In the genomic region with DNA sequence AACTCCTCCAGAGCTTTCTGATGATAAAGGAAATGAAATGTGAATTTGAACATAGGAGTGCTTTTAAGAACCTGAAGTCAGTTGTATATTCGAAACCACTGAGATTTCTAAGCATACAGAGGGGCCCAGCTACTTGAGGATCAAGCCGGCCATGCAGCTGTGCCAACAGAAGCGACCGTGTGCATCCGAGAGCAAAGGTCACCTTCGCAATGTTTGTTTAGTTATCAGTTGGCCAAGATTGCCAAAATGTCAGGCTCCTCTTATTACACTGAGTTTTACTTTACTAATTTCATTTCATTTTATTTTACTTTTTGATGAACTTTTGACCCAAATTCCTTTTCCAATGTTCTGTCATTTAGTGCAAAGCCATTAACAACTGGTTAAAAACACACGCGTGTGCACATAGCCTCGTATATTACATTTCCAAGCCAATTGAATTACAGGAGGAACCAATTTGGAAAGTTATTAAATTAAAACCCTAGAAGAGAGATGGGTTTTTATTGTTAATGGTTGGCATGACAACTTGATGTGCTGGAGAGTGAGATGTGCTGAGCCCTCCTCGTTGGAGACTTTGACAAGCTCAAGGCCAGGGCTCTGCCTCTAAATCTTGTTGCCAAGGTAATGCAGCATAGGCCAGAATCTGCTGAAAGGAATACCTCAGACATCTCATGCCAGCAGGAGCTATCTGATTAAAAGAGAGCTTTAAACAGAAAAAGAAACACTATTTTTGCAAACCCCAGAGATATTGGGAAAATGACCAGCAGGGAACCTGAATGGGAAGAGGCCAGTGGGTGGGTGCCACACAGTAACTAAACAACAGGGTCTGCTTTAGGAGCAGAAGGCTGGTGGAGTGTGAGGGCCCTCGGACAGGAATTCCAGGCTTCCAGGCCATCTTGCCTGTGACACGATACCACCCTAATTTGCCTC, we compare ENCODE assay signal across 14 mouse cellular contexts. TPM values are rescaled to one million over a fixed set of nuclear protein-coding genes. Genes with fewer than 3 reads are reported as not detected.
DNase-seq lines count a peak whose midpoint lies in the region; ATAC-seq and TF ChIP-seq lines count a peak whose summit lies in the region.
"Had no signal": no experiment of that assay in that cellular context is flagged by ENCODE, and none has a peak within 500 bp of the region (broad histone marks: within the 10 kb centered on the region; RNA-seq: fewer than 3 reads in every experiment).

No protein-coding gene starts in this region.

- no peaks in the 10 kb centered on the region for H3K79me2 ChIP-seq in liver, adult 2 months (ENCODE audit: control insufficient read depth, insufficient read depth, low read length)

- TF ChIP-seq POLR2A in liver, adult 2 months (IDR thresholded peaks at IDR 0.05; ENCODE audit: extremely low read depth, insufficient read depth, low read length), result no peak
- no peak for TF ChIP-seq POLR2A in brain, embryonic 14.5 days (IDR thresholded peaks at IDR 0.05; ENCODE audit: borderline replicate concordance, extremely low read depth, insufficient read depth, insufficient read length, poor library complexity, severe bottlenecking)

- TF ChIP-seq CTCF in forebrain, postnatal 0 days (IDR thresholded peaks at IDR 0.05; ENCODE audit: low read depth), result no peak
- TF ChIP-seq CTCF in liver, adult 2 months (IDR thresholded peaks at IDR 0.05; ENCODE audit: low read depth, low read length), result no peak
- TF ChIP-seq CTCF in brain, embryonic 14.5 days (IDR thresholded peaks at IDR 0.05; ENCODE audit: borderline replicate concordance, extremely low read depth, insufficient read depth, insufficient read length), result no peak

- 0 out of 2 replicates have a peak, but pooled peaks have one; percentile 34 for ATAC-seq in forebrain, postnatal 0 days
- ATAC-seq in forebrain, embryonic 14.5 days, result no peak

- no peak overlapping the region for H3K4me3 ChIP-seq in forebrain, postnatal 0 days (ENCODE audit: low read depth, low read length)
- no peak overlapping the region for H3K4me3 ChIP-seq in forebrain, embryonic 14.5 days (ENCODE audit: low read depth, low read length)
- no peak overlapping the region for H3K4me3 ChIP-seq in liver, adult 2 months (ENCODE audit: insufficient read depth, low read depth, low read length)
- no peak overlapping the region for H3K4me3 ChIP-seq in limb, embryonic 10.5 days
- H3K4me3 ChIP-seq: limb, embryonic 15.5 days had no signal

- H3K27me3 ChIP-seq in forebrain, postnatal 0 days (ENCODE audit: insufficient read depth, low read length), result no peaks in the 10 kb centered on the region
- H3K27me3 ChIP-seq in forebrain, embryonic 14.5 days (replicated peaks; ENCODE audit: control insufficient read depth, insufficient read depth, low read length), result no peaks in the 10 kb centered on the region
- no peaks in the 10 kb centered on the region for H3K27me3 ChIP-seq in liver, adult 2 months (ENCODE audit: control insufficient read depth, insufficient read depth, low read length)
- H3K27me3 ChIP-seq in limb, embryonic 10.5 days (ENCODE audit: low read depth, poor library complexity, severe bottlenecking), result no peaks in the 10 kb centered on the region
- H3K27me3 ChIP-seq: limb, embryonic 15.5 days had no signal

- no peak overlapping the region for H3K9ac ChIP-seq in forebrain, postnatal 0 days
- H3K9ac ChIP-seq in forebrain, embryonic 14.5 days (ENCODE audit: low read length), result no peak overlapping the region
- H3K9ac ChIP-seq in liver, adult 2 months (ENCODE audit: low read depth, low read length), result no peak overlapping the region
- H3K9ac ChIP-seq: limb, embryonic 15.5 days had no signal

- H3K9me3 ChIP-seq in forebrain, postnatal 0 days (ENCODE audit: low read length), result no peaks in the 10 kb centered on the region
- no peaks in the 10 kb centered on the region for H3K9me3 ChIP-seq in forebrain, embryonic 14.5 days (replicated peaks; ENCODE audit: control insufficient read depth, low read length)
- H3K9me3 ChIP-seq in limb, embryonic 10.5 days (replicated peaks), result no peaks in the 10 kb centered on the region
- H3K9me3 ChIP-seq: G1E; limb, embryonic 15.5 days had no signal

- no peaks in the 10 kb centered on the region for H3K36me3 ChIP-seq in forebrain, postnatal 0 days (ENCODE audit: insufficient read depth)
- H3K36me3 ChIP-seq in forebrain, embryonic 14.5 days (ENCODE audit: control insufficient read depth, insufficient read depth, low read length), result no peaks in the 10 kb centered on the region
- no peaks in the 10 kb centered on the region for H3K36me3 ChIP-seq in liver, adult 2 months (ENCODE audit: control insufficient read depth, insufficient read depth, low read length)
- H3K36me3 ChIP-seq in limb, embryonic 10.5 days, result no peaks in the 10 kb centered on the region
- H3K36me3 ChIP-seq: G1E; limb, embryonic 15.5 days had no signal

- no peak for DNase-seq in forebrain, postnatal 0 days
- DNase-seq in forebrain, embryonic 14.5 days (ENCODE audit: low spot score), result no peak
- DNase-seq in liver, adult 2 months (ENCODE audit: extremely low read depth, low read depth, low spot score), result peak; percentile 80
- DNase-seq in liver, result no peak
- DNase-seq in brain, embryonic 14.5 days (ENCODE audit: low read depth), result peak; percentile 47
- DNase-seq in limb, embryonic 10.5 days (ENCODE audit: low spot score), result peak; percentile 18
- DNase-seq in frontal cortex, adult 2 months (ENCODE audit: extremely low spot score in 1 of 2, low spot score in 1 of 2), result no peak
- DNase-seq in frontal cortex, postnatal 36 days (ENCODE audit: low spot score in 2 of 2), result no peak
- DNase-seq: cerebellum, adult 8-10 months; kidney, adult 18-20 months; right cerebral cortex, postnatal 25 days; thymus, adult 2 months had no signal

- no peaks in the 10 kb centered on the region for H3K4me1 ChIP-seq in forebrain, postnatal 0 days (ENCODE audit: insufficient read depth)
- peaks cover 3% of the 10 kb centered on the region; the same call in 1 of the 2 replicates for H3K4me1 ChIP-seq in forebrain, embryonic 14.5 days (ENCODE audit: control insufficient read depth, insufficient read depth, low read length)
- H3K4me1 ChIP-seq in liver, adult 2 months (ENCODE audit: control insufficient read depth, insufficient read depth, low read length), result no peaks in the 10 kb centered on the region; the same call in none of the 2 replicates
- peaks cover 13% of the 10 kb centered on the region for H3K4me1 ChIP-seq in limb, embryonic 10.5 days

- 0 out of 2 replicates have a peak overlapping the region, but pooled peaks have one; percentile 15 for H3K27ac ChIP-seq in forebrain, postnatal 0 days (ENCODE audit: low read depth, low read length)
- H3K27ac ChIP-seq in forebrain, embryonic 14.5 days (ENCODE audit: low read depth, low read length), result no peak overlapping the region
- no peak overlapping the region for H3K27ac ChIP-seq in liver, adult 2 months (replicated peaks; ENCODE audit: insufficient read depth, low read depth, low read length)
- no peak overlapping the region for H3K27ac ChIP-seq in limb, embryonic 10.5 days
- H3K27ac ChIP-seq: limb, embryonic 15.5 days had no signal

- 72% methylated on average over 12 of the region's 12 CpGs for WGBS in forebrain, postnatal 0 days
- WGBS in forebrain, embryonic 14.5 days, result 81% methylated on average over 12 of the region's 12 CpGs
- WGBS in liver, adult 2 months, result 44% methylated on average over 12 of the region's 12 CpGs
- 80% methylated on average over 12 of the region's 12 CpGs for WGBS in limb, embryonic 10.5 days

- no peak overlapping the region for H3K4me2 ChIP-seq in forebrain, postnatal 0 days (ENCODE audit: low read depth)
- H3K4me2 ChIP-seq in forebrain, embryonic 14.5 days (ENCODE audit: low read length), result no peak overlapping the region
- H3K4me2 ChIP-seq: limb, embryonic 15.5 days had no signal

RNA-seq across cellular contexts. Expression of gene Add3, which starts 38.6 kb away (rescaled TPM):
- total RNA-seq in forebrain, postnatal 0 days (2014; rRNA removed), result 51.9 and 52.6 TPM in 2 replicates
- 35.9 and 52.3 TPM in 2 replicates for polyA plus RNA-seq in forebrain, postnatal 0 days (2015; fragmentation: Nextera tagmentation; extraction: Ambion mirVana)
- polyA plus RNA-seq in forebrain, embryonic 14.5 days (2014; fragmentation: Nextera tagmentation; extraction: Ambion mirVana), result 25.2 and 32.6 TPM in 2 replicates
- 10.9 and 12.1 TPM in 2 replicates for total RNA-seq in liver, adult 2 months (2014; rRNA removed)
- polyA plus RNA-seq in liver, adult 2 months (2012; rRNA removed), result 4.0 and 4.3 TPM in 2 replicates
- polyA plus RNA-seq in brain, embryonic 14.5 days (2012; rRNA removed), result 17.7 and 22.8 TPM in 2 replicates
- polyA plus RNA-seq in limb, embryonic 10.5 days (2016; fragmentation: Nextera tagmentation; extraction: Ambion mirVana), result 46.4 and 63.7 TPM in 2 replicates
- 72.3 and 83.1 TPM in 2 replicates for polyA plus RNA-seq in frontal cortex, adult 2 months (2012; rRNA removed)

Comparison
In these comparisons a context has a peak if more than half of its experiments do, and no peak if none do; other contexts are left out.
1. DNase-seq: peak in liver, adult 2 months (single experiment), brain, embryonic 14.5 days (single experiment) and limb, embryonic 10.5 days (single experiment); none in forebrain, postnatal 0 days (single experiment), forebrain, embryonic 14.5 days (single experiment), liver (single experiment), frontal cortex, adult 2 months (0 of 2) and frontal cortex, postnatal 36 days (0 of 2).